Mouse (Mus musculus) myocyte (in vitro differentiated cells): ENCODE data around the gene Tspo. TPM values are rescaled to one million over a fixed set of nuclear protein-coding genes. Genes with fewer than 3 reads are reported as not detected.

Source experiments
- H3K27me3 ChIP-seq: one replicate; pipeline ENCODE4 v1.6.1; 2011; ENCODE audit not compliant: control insufficient read depth, insufficient read depth, insufficient read length
- H3K36me3 ChIP-seq: one replicate; pipeline ENCODE4 v1.6.1; 2011; ENCODE audit not compliant: control insufficient read depth, insufficient read depth
- H3K4me2 ChIP-seq: one replicate; pipeline ENCODE4 v1.6.1; 2011; ENCODE audit warnings: low read depth, control low read depth
- H3K4me3 ChIP-seq: one replicate; pipeline ENCODE4 v1.5.1; 2011; ENCODE audit warnings: mild to moderate bottlenecking, control low read depth, moderate library complexity
- H3K79me2 ChIP-seq: one replicate; pipeline ENCODE4 v1.6.1; 2011; ENCODE audit not compliant: control insufficient read depth, insufficient read depth
- H3ac ChIP-seq: one replicate; pipeline ENCODE4 v1.6.1; 2011; ENCODE audit not compliant: control insufficient read depth, insufficient read length
- CEBPB ChIP-seq: IDR thresholded peaks from 2 replicates; pipeline ENCODE4 v1.6.1; 2011; ENCODE audit warnings: mild to moderate bottlenecking, moderate library complexity; ENCODE audit not compliant: poor library complexity, insufficient read depth, severe bottlenecking
- E2F4 ChIP-seq: IDR thresholded peaks from one replicate; pipeline ENCODE4 v1.6.1; 2011; ENCODE audit warnings: mild to moderate bottlenecking, control low read depth, moderate library complexity; ENCODE audit not compliant: insufficient read depth
- MAX ChIP-seq: IDR thresholded peaks from one replicate; pipeline ENCODE4 v1.6.1; 2011; ENCODE audit warnings: low read depth, mild to moderate bottlenecking, control low read depth
- MYOD1 ChIP-seq, 3 experiments: IDR thresholded peaks; one replicate each; pipeline ENCODE4 v1.6.1; 2011; ENCODE audit warnings: control low read depth in 2 of 3, low read depth in 2 of 3, mild to moderate bottlenecking in 2 of 3, moderate library complexity in 1 of 3; ENCODE audit not compliant: insufficient read length in 2 of 3, control insufficient read depth in 1 of 3
- MYOG ChIP-seq, 3 experiments: IDR thresholded peaks; one replicate each; pipeline ENCODE4 v1.6.1; 2011; ENCODE audit warnings: control low read depth in 2 of 3, low read depth in 2 of 3, mild to moderate bottlenecking in 2 of 3; ENCODE audit not compliant: insufficient read length in 2 of 3, control insufficient read depth in 1 of 3, insufficient read depth in 1 of 3
- POLR2A ChIP-seq: IDR thresholded peaks from one replicate; pipeline ENCODE4 v1.6.1; 2011; ENCODE audit warnings: low read depth, mild to moderate bottlenecking, control low read depth, moderate library complexity; ENCODE audit not compliant: insufficient read length
- POLR2AphosphoS2 ChIP-seq: IDR thresholded peaks from one replicate; pipeline ENCODE4 v1.6.1; 2011; ENCODE audit warnings: low read depth, control low read depth; ENCODE audit not compliant: insufficient read length
- REST ChIP-seq: IDR thresholded peaks from one replicate; pipeline ENCODE4 v1.6.1; 2011; ENCODE audit warnings: mild to moderate bottlenecking, control low read depth, moderate library complexity; ENCODE audit not compliant: insufficient read depth, insufficient read length
- SRF ChIP-seq: IDR thresholded peaks from one replicate; pipeline ENCODE4 v1.6.1; 2011; ENCODE audit warnings: low read depth; ENCODE audit not compliant: control insufficient read depth, insufficient read length
- TCF12 ChIP-seq: IDR thresholded peaks from one replicate; pipeline ENCODE4 v1.6.1; 2011; ENCODE audit warnings: mild to moderate bottlenecking, control low read depth; ENCODE audit not compliant: poor library complexity, insufficient read depth, severe bottlenecking
- TCF3 ChIP-seq: IDR thresholded peaks from one replicate; pipeline ENCODE4 v1.6.1; 2011; ENCODE audit warnings: low read depth, control low read depth; ENCODE audit not compliant: insufficient read length
- USF1 ChIP-seq: IDR thresholded peaks from one replicate; pipeline ENCODE4 v1.6.1; 2011; ENCODE audit warnings: low read depth, mild to moderate bottlenecking, control low read depth, moderate library complexity
- polyA plus RNA-seq: library from polyadenylated mRNA; unstranded; fragments of >200 nt; fragmentation: generic; extraction: Trizol; gene quantifications from one replicate; pipeline ENCODE4 v1.2.1, GENCODE M21; 2012; ENCODE audit warnings: missing spikeins

The Tspo gene
- polyA plus RNA-seq, 1 experiment, result 937 TPM

GRCm38 (mm10) chr15:83553831-83554230, 9.6 kb upstream of the Tspo start:
- Histone ChIP-seq H3K27me3 (no peaks in the 10 kb centered on the region), H3K4me2 (no peak overlapping the region), H3K4me3 (no peak overlapping the region), H3K79me2 (peaks cover 9% of the 10 kb centered on the region), H3K36me3 (peaks cover 20% of the 10 kb centered on the region), H3ac (no peak overlapping the region)
- no peak for TF ChIP-seq TCF12
- TF ChIP-seq E2F4, result no peak
- no peak for TF ChIP-seq USF1
- TF ChIP-seq POLR2A, result no peak
- no peak for TF ChIP-seq TCF3
- TF ChIP-seq POLR2AphosphoS2, result no peak
- no peak for TF ChIP-seq REST
- TF ChIP-seq SRF, result no peak
- no peak for TF ChIP-seq MAX
- TF ChIP-seq MYOG (IDR thresholded peaks at IDR 0.05; ENCODE audit: control insufficient read depth in 1 of 3, insufficient read depth in 1 of 3, insufficient read length in 2 of 3, low read depth in 2 of 3), result no peak
- TF ChIP-seq CEBPB, result no peak
- no peak for TF ChIP-seq MYOD1 (IDR thresholded peaks at IDR 0.05; ENCODE audit: control insufficient read depth in 1 of 3, insufficient read length in 2 of 3, low read depth in 2 of 3)

- TF ChIP-seq POLR2AphosphoS2 (peak; percentile 96), TCF12 (no peak), MYOD1 (IDR thresholded peaks at IDR 0.05; ENCODE audit: control insufficient read depth in 1 of 3, insufficient read length in 2 of 3, low read depth in 2 of 3) (no peak), TCF3 (no peak), E2F4 (no peak), CEBPB (no peak), SRF (peak; percentile 3), MAX (no peak), MYOG (IDR thresholded peaks at IDR 0.05; ENCODE audit: control insufficient read depth in 1 of 3, insufficient read depth in 1 of 3, insufficient read length in 2 of 3, low read depth in 2 of 3) (peak in 2 of 3 experiments; percentile 10 to 13), USF1 (no peak), POLR2A (peak; percentile 99), REST (peak; percentile 16)
- Histone ChIP-seq H3K36me3 (peaks cover 8% of the 10 kb centered on the region), H3K4me3 (peak overlapping the region; percentile 37)
Measured at GRCm38 (mm10) chr15:83555161-83555974, 8.0 kb upstream of the Tspo start.

GRCm38 (mm10) chr15:83560941-83561477, 2.4 kb upstream of the Tspo start:
- Histone ChIP-seq H3K4me2 (no peak overlapping the region), H3K79me2 (peaks cover 12% of the 10 kb centered on the region), H3ac (no peak overlapping the region), H3K27me3 (no peaks in the 10 kb centered on the region), H3K36me3 (no peaks in the 10 kb centered on the region), H3K4me3 (no peak overlapping the region)
- no peak for TF ChIP-seq MYOD1 (IDR thresholded peaks at IDR 0.05; ENCODE audit: control insufficient read depth in 1 of 3, insufficient read length in 2 of 3, low read depth in 2 of 3)
- no peak for TF ChIP-seq TCF3
- TF ChIP-seq CEBPB, result no peak
- no peak for TF ChIP-seq SRF
- no peak for TF ChIP-seq E2F4
- no peak for TF ChIP-seq USF1
- TF ChIP-seq MAX, result no peak
- TF ChIP-seq TCF12, result no peak
- no peak for TF ChIP-seq MYOG (IDR thresholded peaks at IDR 0.05; ENCODE audit: control insufficient read depth in 1 of 3, insufficient read depth in 1 of 3, insufficient read length in 2 of 3, low read depth in 2 of 3)

More at GRCm38 (mm10) chr15:83555161-83555974, 8.0 kb upstream of the Tspo start:
- H3ac ChIP-seq, result peak overlapping the region; percentile 68
- peaks cover 9% of the 10 kb centered on the region for H3K79me2 ChIP-seq
- peak overlapping the region; percentile 99 for H3K4me2 ChIP-seq
- H3K27me3 ChIP-seq, result no peaks in the 10 kb centered on the region

- Histone ChIP-seq H3K4me2 (peak overlapping the region; percentile 84), H3ac (peak overlapping the region; percentile 58), H3K79me2 (peaks cover 29% of the 10 kb centered on the region), H3K27me3 (no peaks in the 10 kb centered on the region), H3K4me3 (peak overlapping the region; percentile 96), H3K36me3 (no peaks in the 10 kb centered on the region)
- TF ChIP-seq MAX, result no peak
- TF ChIP-seq TCF3, result no peak
- TF ChIP-seq TCF12, result no peak
- TF ChIP-seq REST, result no peak
- TF ChIP-seq USF1, result no peak
- TF ChIP-seq CEBPB, result no peak
- peak; percentile 23 for TF ChIP-seq POLR2A
Measured at GRCm38 (mm10) chr15:83562626-83563270, 644 bp upstream of the Tspo start.
